In the genomic region with DNA sequence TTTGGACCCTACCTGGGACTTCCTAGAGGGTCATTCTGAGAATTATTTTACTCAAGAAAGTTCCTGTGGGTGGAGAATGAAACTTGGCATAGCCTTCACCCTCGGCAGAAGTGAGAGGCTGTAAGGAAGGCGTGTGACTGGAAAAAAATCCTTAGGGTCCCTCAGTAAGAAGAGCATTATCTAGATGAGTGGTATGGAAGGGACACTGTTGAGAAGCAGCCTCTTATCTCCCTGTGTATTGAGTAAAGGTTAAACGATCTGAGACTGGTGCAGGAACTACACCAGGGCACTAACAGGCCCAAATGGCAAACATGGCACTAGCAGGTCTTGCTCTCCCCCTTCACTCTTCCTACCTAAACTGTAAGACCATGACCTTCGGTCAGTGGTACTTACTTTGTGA, we compare ENCODE assay signal across 8 mouse cellular contexts. TPM values are rescaled to one million over a fixed set of nuclear protein-coding genes. Genes with fewer than 3 reads are reported as not detected.
DNase-seq lines count a peak whose midpoint lies in the region; ATAC-seq and TF ChIP-seq lines count a peak whose summit lies in the region.

No protein-coding gene starts in this region.

- no peaks in the 10 kb centered on the region for H3K9me3 ChIP-seq in limb, embryonic 15.5 days
- H3K9me3 ChIP-seq in stomach, embryonic 16.5 days (replicated peaks; ENCODE audit: control insufficient read depth, low read length): peaks cover 17% of the 10 kb centered on the region

- peaks cover 8% of the 10 kb centered on the region for H3K36me3 ChIP-seq in spleen, adult 2 months (ENCODE audit: control insufficient read depth, insufficient read depth, low read length)
- peaks cover 17% of the 10 kb centered on the region for H3K36me3 ChIP-seq in limb, embryonic 15.5 days
- H3K36me3 ChIP-seq in stomach, embryonic 16.5 days (ENCODE audit: control insufficient read depth, insufficient read depth, low read length): peaks cover 12% of the 10 kb centered on the region

- TF ChIP-seq CTCF in gastrocnemius, adult 2 months (IDR thresholded peaks at IDR 0.05): no peak
- TF ChIP-seq CTCF in spleen, adult 2 months (IDR thresholded peaks at IDR 0.05; ENCODE audit: extremely low read depth, insufficient read depth, insufficient read length, insufficient replicate concordance): no peak

- TF ChIP-seq POLR2A in spleen, adult 2 months (IDR thresholded peaks at IDR 0.05; ENCODE audit: low read depth, low read length): no peak

- no peak for DNase-seq in gastrocnemius, adult 2 months
- DNase-seq in gastrocnemius, postnatal 25 days: no peak
- no peak for DNase-seq in spleen, adult 2 months (ENCODE audit: low read depth in 1 of 2, low spot score in 2 of 2)
- DNase-seq in spleen, postnatal 36 days (ENCODE audit: low spot score in 2 of 2): no peak
- DNase-seq in frontal cortex, postnatal 36 days (ENCODE audit: low spot score in 2 of 2): no peak

- H3K4me1 ChIP-seq in spleen, adult 2 months (ENCODE audit: control insufficient read depth, insufficient read depth, insufficient read length): peaks cover 4% of the 10 kb centered on the region; the same call in 1 of the 2 replicates
- peaks cover 13% of the 10 kb centered on the region for H3K4me1 ChIP-seq in limb, embryonic 15.5 days
- peaks cover 13% of the 10 kb centered on the region for H3K4me1 ChIP-seq in stomach, embryonic 16.5 days (ENCODE audit: control insufficient read depth, insufficient read depth, low read length)

- peak overlapping the region; percentile 96 for H3K27ac ChIP-seq in gastrocnemius, adult 2 months
- H3K27ac ChIP-seq in spleen, adult 2 months (ENCODE audit: insufficient read depth, low read length): no peak overlapping the region
- no peak overlapping the region for H3K27ac ChIP-seq in limb, embryonic 15.5 days
- H3K27ac ChIP-seq in stomach, embryonic 16.5 days (ENCODE audit: low read length): no peak overlapping the region

- WGBS in spleen, adult 2 months: 86% methylated on average over 4 of the region's 4 CpGs
- WGBS in limb, embryonic 15.5 days: 72% methylated on average over 4 of the region's 4 CpGs
- WGBS in stomach, embryonic 16.5 days: 80% methylated on average over 4 of the region's 4 CpGs

- no peak for ATAC-seq in limb, embryonic 15.5 days (ENCODE audit: insufficient number of reproducible peaks, low FRiP score, low TSS enrichment, low read depth)
- ATAC-seq in stomach, embryonic 16.5 days (ENCODE audit: insufficient read depth, low FRiP score): 0 out of 2 replicates have a peak, but pooled peaks have one; percentile 5
- ATAC-seq in frontal cortex, adult (ENCODE audit: low TSS enrichment): no peak

- H3K9ac ChIP-seq in limb, embryonic 15.5 days: no peak overlapping the region; the same call in 1 of the 2 replicates
- H3K9ac ChIP-seq in stomach, embryonic 16.5 days (ENCODE audit: low read length): peak overlapping the region; percentile 97

- intact Hi-C loops in gastrocnemius, adult 2 months (cut with DNase I): loop anchor here (2.0 to 10.0 kb wide), 3 partner anchors 21 to 249 kb away; a partner anchor contains a TSS

- no peaks in the 10 kb centered on the region for H3K27me3 ChIP-seq in spleen, adult 2 months (ENCODE audit: control insufficient read depth, insufficient read depth, low read length)
- H3K27me3 ChIP-seq in limb, embryonic 15.5 days: peaks cover 4% of the 10 kb centered on the region; the same call in 1 of the 2 replicates
- no peaks in the 10 kb centered on the region for H3K27me3 ChIP-seq in stomach, embryonic 16.5 days (ENCODE audit: control insufficient read depth, insufficient read depth, low read length)

- H3K4me2 ChIP-seq in limb, embryonic 15.5 days: peak overlapping the region; percentile 50
- H3K4me2 ChIP-seq in stomach, embryonic 16.5 days (ENCODE audit: low read depth, low read length): peak overlapping the region; percentile 39

- peak overlapping the region; percentile 88 for H3K4me3 ChIP-seq in gastrocnemius, adult 2 months
- peak overlapping the region; percentile 99; the same call in 1 of the 2 replicates for H3K4me3 ChIP-seq in spleen, adult 2 months (ENCODE audit: extremely low read depth, insufficient read depth, insufficient read length)
- H3K4me3 ChIP-seq in limb, embryonic 15.5 days: peak overlapping the region; percentile 78
- H3K4me3 ChIP-seq in stomach, embryonic 16.5 days (replicated peaks; ENCODE audit: low read length): peak overlapping the region; percentile 93

RNA-seq across cellular contexts. Expression of a gene that starts 0.4 kb away (rescaled TPM):
- 10 to 100 TPM; 39.0 to 39.5 TPM for total RNA-seq in gastrocnemius, adult 2 months (2021)
- total RNA-seq in gastrocnemius, postnatal 25 days (2021): 10 to 100 TPM; 31.3 to 34.4 TPM
- 20.0 and 25.1 TPM in 2 replicates for polyA plus RNA-seq in spleen, adult 2 months (2012; rRNA removed)
- polyA plus RNA-seq in limb, embryonic 15.5 days (2015; fragmentation: Nextera tagmentation; extraction: Ambion mirVana): 59.7 and 66.5 TPM in 2 replicates
- 70.9 and 79.6 TPM in 2 replicates for polyA plus RNA-seq in stomach, embryonic 16.5 days (2015; fragmentation: Nextera tagmentation; extraction: Ambion mirVana)

RNA-seq across cellular contexts. Expression of a gene that starts 19.3 kb away (rescaled TPM):
- 1 to 10 TPM; 3.3 to 4.2 TPM for total RNA-seq in gastrocnemius, adult 2 months (2021)
- 1 to 10 TPM; 4.2 to 4.4 TPM for total RNA-seq in gastrocnemius, postnatal 25 days (2021)
- 1.6 and 1.9 TPM in 2 replicates for polyA plus RNA-seq in spleen, adult 2 months (2012; rRNA removed)
- 4.1 and 5.8 TPM in 2 replicates for polyA plus RNA-seq in limb, embryonic 15.5 days (2015; fragmentation: Nextera tagmentation; extraction: Ambion mirVana)
- 4.8 and 4.9 TPM in 2 replicates for polyA plus RNA-seq in stomach, embryonic 16.5 days (2015; fragmentation: Nextera tagmentation; extraction: Ambion mirVana)

RNA-seq across cellular contexts. Expression of a gene that starts 22.4 kb away (rescaled TPM):
- not detected for total RNA-seq in gastrocnemius, adult 2 months (2021)
- total RNA-seq in gastrocnemius, postnatal 25 days (2021): not detected
- polyA plus RNA-seq in spleen, adult 2 months (2012; rRNA removed): not detected in 2 replicates
- polyA plus RNA-seq in limb, embryonic 15.5 days (2015; fragmentation: Nextera tagmentation; extraction: Ambion mirVana): 0.42 TPM in 1 of 2 replicates, not detected in the other
- polyA plus RNA-seq in stomach, embryonic 16.5 days (2015; fragmentation: Nextera tagmentation; extraction: Ambion mirVana): 0.77 TPM in 1 of 2 replicates, not detected in the other

RNA-seq across cellular contexts. Expression of a gene that starts 56.7 kb away (rescaled TPM):
- total RNA-seq in gastrocnemius, adult 2 months (2021): 1 to 10 TPM in 1 of 2 experiments, under 1 TPM in 1; 0.89 to 1.0 TPM
- total RNA-seq in gastrocnemius, postnatal 25 days (2021): 1 to 10 TPM; 1.4 to 1.8 TPM
- polyA plus RNA-seq in spleen, adult 2 months (2012; rRNA removed): 0.39 and 0.45 TPM in 2 replicates
- 16.7 and 17.0 TPM in 2 replicates for polyA plus RNA-seq in limb, embryonic 15.5 days (2015; fragmentation: Nextera tagmentation; extraction: Ambion mirVana)
- 12.0 and 12.6 TPM in 2 replicates for polyA plus RNA-seq in stomach, embryonic 16.5 days (2015; fragmentation: Nextera tagmentation; extraction: Ambion mirVana)
